Mouse (Mus musculus) limb, embryonic 13.5 days (tissue): Measurements from ENCODE around the gene Clint1. TPM values are rescaled to one million over a fixed set of nuclear protein-coding genes. Genes with fewer than 3 reads are reported as not detected.
A peak's percentile ranks its signal among the peaks of the same experiment; 100 is the strongest.

Experiments
- ATAC-seq: fragments of 200-750 bp; cut with Nextera tagmentation; 2 replicates; pipeline ENCODE4 v1.8.0; 2017; ENCODE audit warnings: low read depth, moderate number of reproducible peaks, moderate TSS enrichment; ENCODE audit not compliant: low FRiP score
- H3K27ac ChIP-seq: fragments of 300-500 bp; sonication (generic); 2 replicates; pipeline ENCODE4 v1.5.1; 2015; ENCODE audit warnings: inconsistent platforms, mild to moderate bottlenecking, moderate library complexity
- H3K27me3 ChIP-seq: fragments of 300-500 bp; sonication (generic); 2 replicates; pipeline ENCODE4 v1.6.1; 2015; ENCODE audit warnings: mild to moderate bottlenecking, inconsistent platforms
- H3K36me3 ChIP-seq: fragments of 300-500 bp; sonication (generic); 2 replicates; pipeline ENCODE4 v1.6.1; 2015; ENCODE audit warnings: inconsistent platforms, mild to moderate bottlenecking, moderate library complexity
- H3K4me1 ChIP-seq: fragments of 300-500 bp; sonication (generic); 2 replicates; pipeline ENCODE4 v1.6.1; 2015; ENCODE audit warnings: inconsistent platforms
- H3K4me2 ChIP-seq: fragments of 300-500 bp; sonication (generic); replicated peaks from 2 replicates; pipeline ENCODE4 v1.6.1; 2015; ENCODE audit warnings: inconsistent platforms, mild to moderate bottlenecking, moderate library complexity
- H3K4me3 ChIP-seq: fragments of 300-500 bp; sonication (generic); 2 replicates; pipeline ENCODE4 v1.5.1; 2015; ENCODE audit warnings: moderate library complexity, mild to moderate bottlenecking, inconsistent platforms
- H3K9ac ChIP-seq: fragments of 300-500 bp; sonication (generic); 2 replicates; pipeline ENCODE4 v1.6.1; 2015; ENCODE audit warnings: mild to moderate bottlenecking, inconsistent platforms
- H3K9me3 ChIP-seq: fragments of 300-500 bp; sonication (generic); 2 replicates; pipeline ENCODE4 v1.6.1; 2016; ENCODE audit warnings: inconsistent platforms
- WGBS: fragments of 180-500 bp; shearing (Covaris S2); methylation state at CpG from one replicate; pipeline ENCODE4 v1.1.7; 2015; 5-methylcytosine and 5-hydroxymethylcytosine counted together
- polyA plus RNA-seq: library from polyadenylated mRNA; unstranded; fragments of >200 nt; fragmentation: Nextera tagmentation; extraction: Ambion mirVana; gene quantifications from 2 replicates; pipeline ENCODE4 v1.2.1, GENCODE M21; 2015

The Clint1 gene
- polyA plus RNA-seq, 1 experiment from 2014 or later, result 86.7 TPM

DNA sequence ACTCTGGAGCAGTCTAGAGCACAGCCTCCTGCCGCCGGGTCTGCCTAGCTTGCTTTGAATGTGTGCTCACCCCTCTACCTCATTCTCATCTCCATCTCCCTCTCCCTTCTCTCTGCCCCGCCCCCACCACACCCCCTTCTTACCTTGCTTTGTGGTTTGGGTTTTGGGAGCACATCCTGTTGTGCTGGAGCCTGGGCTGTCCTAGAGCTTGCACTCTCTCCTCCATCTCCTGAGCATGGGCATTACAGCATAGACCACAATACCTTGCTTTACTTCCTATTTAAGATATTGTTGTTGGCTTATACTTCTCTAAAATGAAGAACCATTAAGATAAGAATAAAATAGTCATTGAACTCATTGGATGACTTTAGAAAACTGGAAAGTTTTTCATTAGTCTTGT lies 38.1 kb downstream of the Clint1 start:
- Histone ChIP-seq H3K9ac (no peak overlapping the region), H3K27ac (no peak overlapping the region), H3K4me3 (no peak overlapping the region), H3K4me1 (peaks cover 14% of the 10 kb centered on the region), H3K9me3 (no peaks in the 10 kb centered on the region), H3K36me3 (peaks cover 93% of the 10 kb centered on the region), H3K4me2 (no peak overlapping the region), H3K27me3 (no peaks in the 10 kb centered on the region)
- WGBS, result 85% methylated on average over 3 of the region's 3 CpGs
- no peak for ATAC-seq

DNA sequence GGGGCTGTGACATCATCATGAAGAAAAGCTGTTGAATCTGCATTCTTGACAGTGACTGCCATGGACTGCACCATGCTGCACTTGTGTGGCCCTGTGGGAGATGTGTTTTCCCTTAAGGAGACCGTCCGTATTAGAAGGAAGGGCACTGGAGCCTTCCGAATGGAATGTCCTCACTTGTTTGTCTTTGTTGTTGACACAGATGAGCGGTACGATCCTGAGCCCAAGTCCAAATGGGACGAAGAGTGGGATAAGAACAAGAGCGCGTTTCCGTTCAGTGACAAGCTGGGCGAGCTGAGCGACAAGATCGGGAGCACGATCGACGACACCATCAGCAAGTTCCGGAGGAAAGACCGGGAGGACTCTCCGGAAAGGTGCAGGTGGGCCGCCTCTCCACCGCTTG lies 38.6 kb downstream of the Clint1 start:
- no peaks in the 10 kb centered on the region for H3K27me3 ChIP-seq
- no peak overlapping the region for H3K9ac ChIP-seq
- 96% methylated on average over 20 of the region's 20 CpGs for WGBS
- ATAC-seq, result no peak
- H3K27ac ChIP-seq, result no peak overlapping the region
- no peaks in the 10 kb centered on the region for H3K9me3 ChIP-seq
- H3K4me3 ChIP-seq, result no peak overlapping the region
- H3K36me3 ChIP-seq, result peaks cover 94% of the 10 kb centered on the region
- peaks cover 14% of the 10 kb centered on the region for H3K4me1 ChIP-seq
- no peak overlapping the region for H3K4me2 ChIP-seq

DNA sequence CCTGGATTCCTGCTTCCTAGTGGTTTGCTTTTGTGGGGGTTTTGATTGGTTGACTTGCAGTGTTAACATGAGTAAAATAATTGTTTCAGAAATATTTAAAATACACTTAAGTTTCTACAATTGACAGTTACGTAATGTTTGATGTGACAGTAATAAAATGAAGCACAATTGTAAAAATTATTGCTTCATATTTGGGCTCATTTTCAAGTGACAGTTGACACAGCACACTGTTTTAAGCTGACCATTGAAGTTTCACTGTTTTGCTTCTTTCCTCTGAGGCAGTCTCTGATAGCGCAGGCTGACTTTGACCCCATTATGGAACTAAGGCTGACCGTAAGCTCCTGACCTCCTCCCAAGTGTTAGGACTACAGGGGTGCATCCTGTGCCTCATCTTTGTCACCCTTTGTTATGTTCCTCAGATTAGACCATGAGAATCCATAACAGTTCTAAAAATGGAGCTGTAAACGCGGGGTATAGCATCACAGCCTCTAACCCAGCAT lies 41.1 kb downstream of the Clint1 start:
- H3K36me3 ChIP-seq, result peaks cover 91% of the 10 kb centered on the region
- H3K9me3 ChIP-seq, result no peaks in the 10 kb centered on the region
- ATAC-seq, result no peak
- no peak overlapping the region for H3K4me2 ChIP-seq
- 93% methylated on average over 5 of the region's 5 CpGs for WGBS
- no peak overlapping the region for H3K27ac ChIP-seq
- H3K4me1 ChIP-seq, result no peaks in the 10 kb centered on the region
- H3K27me3 ChIP-seq, result no peaks in the 10 kb centered on the region
- no peak overlapping the region for H3K4me3 ChIP-seq
- H3K9ac ChIP-seq, result no peak overlapping the region

DNA sequence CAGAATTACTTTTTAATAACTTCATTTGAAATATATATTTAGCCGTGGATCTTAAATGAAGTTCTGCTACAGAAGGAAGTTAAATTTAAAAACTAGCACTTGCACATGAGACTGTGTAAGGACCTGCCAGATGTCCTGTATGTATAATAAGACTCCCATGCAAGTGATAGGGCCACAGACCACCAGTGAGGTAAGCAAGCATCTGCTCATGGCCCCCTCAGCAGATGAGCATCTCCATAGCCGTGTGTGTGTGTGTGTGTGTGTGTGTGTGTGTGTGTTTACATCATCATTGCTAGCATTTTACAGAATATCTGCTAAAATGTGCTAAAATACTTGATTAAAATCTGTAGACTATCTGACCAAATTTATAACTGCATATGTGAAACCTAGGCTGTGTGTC lies 45.5 kb downstream of the Clint1 start:
- H3K4me3 ChIP-seq, result no peak overlapping the region
- no peak overlapping the region for H3K9ac ChIP-seq
- H3K4me2 ChIP-seq, result no peak overlapping the region
- no peak overlapping the region for H3K27ac ChIP-seq
- H3K36me3 ChIP-seq, result peaks cover 66% of the 10 kb centered on the region
- H3K27me3 ChIP-seq, result no peaks in the 10 kb centered on the region
- H3K9me3 ChIP-seq, result no peaks in the 10 kb centered on the region
- peaks cover 10% of the 10 kb centered on the region for H3K4me1 ChIP-seq
- whole genome bisulfite sequencing, result 86% methylated on average over 2 of the region's 2 CpGs
- no peak for ATAC-seq

DNA sequence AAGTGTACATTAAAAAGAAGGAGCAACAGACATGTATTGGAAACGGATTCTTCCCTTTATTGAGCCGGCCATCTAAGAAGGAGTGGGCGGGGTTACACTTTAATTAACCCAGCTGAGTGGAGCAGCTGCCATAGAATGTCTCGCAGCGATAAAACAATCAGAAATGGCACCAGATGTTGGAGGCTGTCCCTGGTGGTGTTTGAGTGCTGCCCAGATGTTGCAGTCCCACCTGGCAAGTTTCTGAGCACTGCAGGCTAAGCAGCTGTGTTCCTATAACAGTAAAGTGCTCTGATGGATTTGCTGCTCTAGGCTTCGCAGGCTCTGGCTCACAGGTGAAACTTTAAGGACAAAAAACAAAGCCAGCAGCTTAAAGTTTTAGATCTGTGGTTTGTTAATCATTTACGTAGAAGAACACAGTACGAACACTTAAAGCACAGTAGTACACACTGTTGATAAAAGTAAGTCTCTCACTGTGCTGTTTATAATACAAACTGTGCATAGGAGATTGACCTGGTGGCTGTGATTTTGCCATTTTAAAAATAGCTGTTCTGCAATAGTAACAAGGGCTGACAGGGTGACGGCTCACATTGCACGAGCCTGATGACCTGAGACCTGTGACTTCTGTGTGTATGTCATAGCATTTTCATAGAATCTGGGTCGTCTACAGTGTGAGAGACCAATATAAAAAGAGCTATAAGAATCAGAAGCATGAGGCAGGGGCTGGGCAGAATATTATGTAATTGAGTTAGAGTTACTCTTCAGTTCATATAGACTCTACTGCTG lies 48.6 kb downstream of the Clint1 start:
- Histone ChIP-seq H3K27me3 (no peaks in the 10 kb centered on the region), H3K4me1 (peaks cover 10% of the 10 kb centered on the region), H3K9me3 (no peaks in the 10 kb centered on the region), H3K36me3 (peaks cover 55% of the 10 kb centered on the region), H3K27ac (no peak overlapping the region), H3K9ac (no peak overlapping the region), H3K4me3 (no peak overlapping the region), H3K4me2 (no peak overlapping the region)
- WGBS, result 33% methylated on average over 11 of the region's 11 CpGs
- ATAC-seq, result peak; percentile 51; the same call in 1 of the 2 replicates

DNA sequence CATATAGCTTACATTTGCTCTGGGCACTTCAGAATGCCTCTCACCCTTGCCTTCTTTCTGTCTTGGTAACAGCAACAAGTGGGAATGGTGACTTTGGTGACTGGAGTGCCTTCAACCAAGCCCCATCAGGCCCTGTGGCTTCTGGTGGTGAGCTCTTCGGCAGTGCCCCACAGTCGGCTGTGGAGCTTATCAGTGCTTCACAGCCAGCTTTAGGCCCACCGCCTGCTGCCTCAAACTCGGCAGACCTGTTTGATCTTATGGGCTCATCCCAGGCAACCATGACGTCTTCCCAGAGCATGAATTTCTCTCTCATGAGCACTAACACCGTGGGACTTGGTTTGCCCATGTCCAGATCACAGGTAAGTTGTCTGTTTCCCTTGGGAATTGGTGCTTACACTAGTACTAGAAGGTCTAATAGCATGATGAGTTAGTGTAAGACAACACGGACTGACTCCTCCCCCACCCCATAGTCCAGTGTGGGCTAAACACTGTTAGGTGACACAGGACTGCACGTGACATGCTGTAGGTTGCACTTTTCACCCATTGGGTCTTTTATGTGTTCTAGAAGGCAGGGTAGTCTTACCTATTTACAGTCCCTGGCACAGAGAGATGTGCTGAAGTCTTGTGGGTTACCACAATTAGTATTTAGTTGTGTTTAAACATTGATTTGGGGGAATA lies 54.4 kb downstream of the Clint1 start:
- no peak for ATAC-seq
- Histone ChIP-seq H3K4me1 (no peaks in the 10 kb centered on the region), H3K9ac (no peak overlapping the region), H3K9me3 (no peaks in the 10 kb centered on the region), H3K4me2 (no peak overlapping the region), H3K27me3 (no peaks in the 10 kb centered on the region), H3K36me3 (peaks cover 77% of the 10 kb centered on the region), H3K27ac (no peak overlapping the region), H3K4me3 (no peak overlapping the region)
- 93% methylated on average over 8 of the region's 8 CpGs for WGBS

DNA sequence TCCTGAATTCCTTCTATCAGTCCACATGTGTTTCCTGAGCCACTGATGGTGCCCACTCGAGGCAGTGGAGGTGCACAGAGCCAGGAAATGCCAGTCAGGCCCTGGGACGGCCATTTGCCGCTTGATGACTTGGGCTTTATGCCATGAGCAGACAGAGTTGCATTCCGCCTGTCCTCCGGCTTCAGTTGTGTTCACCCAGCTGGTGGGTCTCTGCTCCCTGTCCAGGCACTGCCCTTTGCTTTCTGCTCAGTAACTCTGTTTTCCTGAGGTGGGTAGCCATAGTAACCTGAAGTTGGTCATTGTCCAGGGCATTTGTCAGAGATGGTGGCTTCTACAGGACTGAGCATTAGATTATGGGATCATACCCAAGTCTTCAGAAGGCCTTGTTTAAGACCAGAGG lies 55.5 kb downstream of the Clint1 start:
- Histone ChIP-seq H3K27ac (no peak overlapping the region), H3K27me3 (no peaks in the 10 kb centered on the region), H3K9ac (no peak overlapping the region), H3K36me3 (peaks cover 82% of the 10 kb centered on the region), H3K9me3 (no peaks in the 10 kb centered on the region), H3K4me3 (no peak overlapping the region), H3K4me1 (no peaks in the 10 kb centered on the region), H3K4me2 (no peak overlapping the region)
- 91% methylated on average over 5 of the region's 5 CpGs for WGBS
- no peak for ATAC-seq

DNA sequence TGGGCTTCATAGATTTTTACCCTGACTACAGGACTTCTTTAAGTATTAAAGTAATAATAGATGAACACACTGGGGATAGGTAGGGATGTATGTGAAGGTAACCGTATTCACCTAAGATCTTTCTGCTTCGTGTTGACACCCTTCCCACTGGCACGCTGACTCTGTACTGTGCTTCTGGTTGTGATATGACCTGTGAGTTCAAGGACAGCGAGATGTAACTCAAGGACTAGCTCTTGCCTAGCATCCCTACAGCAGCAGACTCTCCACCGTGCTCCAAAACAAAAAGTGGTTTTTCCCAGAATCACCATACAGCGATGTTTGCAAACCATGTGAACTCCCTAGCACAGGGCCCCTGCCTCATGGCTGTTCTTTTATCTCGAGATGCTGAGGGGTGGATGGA lies 56.2 kb downstream of the Clint1 start:
- no peak for ATAC-seq
- Histone ChIP-seq H3K4me1 (no peaks in the 10 kb centered on the region), H3K27ac (no peak overlapping the region), H3K9me3 (no peaks in the 10 kb centered on the region), H3K9ac (no peak overlapping the region), H3K27me3 (no peaks in the 10 kb centered on the region), H3K4me3 (no peak overlapping the region), H3K4me2 (no peak overlapping the region), H3K36me3 (peaks cover 76% of the 10 kb centered on the region)
- 94% methylated on average over 7 of the region's 7 CpGs for WGBS

DNA sequence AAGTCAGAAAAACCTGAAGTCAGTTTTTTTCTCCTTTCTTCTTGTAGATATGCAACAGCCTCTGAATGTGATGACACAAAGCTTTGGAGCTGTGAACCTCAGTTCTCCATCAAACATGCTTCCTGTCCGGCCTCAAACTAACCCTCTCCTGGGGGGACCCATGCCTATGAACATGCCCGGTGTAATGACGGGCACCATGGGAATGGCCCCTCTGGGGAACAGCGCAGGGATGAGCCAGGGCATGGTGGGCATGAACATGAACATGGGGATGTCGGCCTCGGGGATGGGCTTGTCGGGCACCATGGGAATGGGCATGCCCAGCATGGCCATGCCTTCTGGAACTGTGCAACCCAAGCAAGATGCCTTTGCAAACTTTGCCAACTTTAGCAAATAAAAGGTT lies 57.0 kb downstream of the Clint1 start:
- Histone ChIP-seq H3K27ac (no peak overlapping the region), H3K27me3 (no peaks in the 10 kb centered on the region), H3K4me1 (no peaks in the 10 kb centered on the region), H3K9me3 (no peaks in the 10 kb centered on the region), H3K36me3 (peaks cover 68% of the 10 kb centered on the region), H3K9ac (no peak overlapping the region), H3K4me2 (no peak overlapping the region), H3K4me3 (no peak overlapping the region)
- WGBS, result 96% methylated on average over 7 of the region's 7 CpGs
- ATAC-seq, result no peak; the same call in 1 of the 2 replicates

DNA sequence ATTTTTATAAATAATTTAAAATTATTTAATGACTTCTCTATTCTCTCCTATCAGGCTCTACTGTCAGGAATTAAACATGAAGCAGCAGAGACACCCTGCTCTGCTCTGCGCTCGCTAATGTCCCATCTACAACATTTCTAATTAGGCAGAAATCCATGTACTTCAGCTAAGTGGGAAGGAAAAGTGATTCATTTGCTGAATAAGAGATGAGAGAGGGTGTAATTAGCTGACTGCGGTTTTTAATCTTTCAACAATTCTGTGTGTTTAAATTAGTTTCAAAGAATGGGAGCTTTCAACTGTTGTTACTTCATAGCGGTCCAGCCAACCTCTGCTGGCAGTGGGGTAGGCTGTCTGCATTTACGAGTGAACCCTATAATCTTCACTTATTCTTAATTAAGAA lies 58.9 kb downstream of the Clint1 start:
- Histone ChIP-seq H3K4me1 (no peaks in the 10 kb centered on the region), H3K9me3 (no peaks in the 10 kb centered on the region), H3K9ac (no peak overlapping the region), H3K4me3 (no peak overlapping the region), H3K27ac (no peak overlapping the region), H3K36me3 (peaks cover 62% of the 10 kb centered on the region), H3K27me3 (no peaks in the 10 kb centered on the region), H3K4me2 (no peak overlapping the region)
- 90% methylated on average over 5 of the region's 5 CpGs for WGBS
- no peak for ATAC-seq

DNA sequence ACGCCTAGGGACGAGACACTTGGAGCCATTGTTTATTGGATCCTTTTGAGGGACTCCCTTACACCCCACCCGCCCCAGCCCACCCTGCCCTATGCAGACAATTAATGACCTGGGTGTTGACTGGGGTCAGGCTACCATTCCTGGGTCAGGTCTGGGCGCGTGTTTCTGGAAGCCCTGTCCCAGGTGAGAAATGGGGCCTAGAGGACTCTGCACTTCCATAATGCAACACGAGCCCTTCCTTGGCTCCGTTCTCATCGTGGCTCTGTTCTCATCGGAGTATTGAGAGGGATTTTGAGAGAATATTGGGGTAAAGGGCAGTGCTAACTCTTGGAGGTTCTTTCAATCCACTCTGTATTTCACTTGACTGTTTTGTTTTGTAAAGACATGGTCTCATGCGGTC lies 64.3 kb downstream of the Clint1 start:
- Histone ChIP-seq H3K27ac (no peak overlapping the region), H3K9me3 (no peaks in the 10 kb centered on the region), H3K4me3 (no peak overlapping the region), H3K4me2 (no peak overlapping the region), H3K4me1 (peaks cover 2% of the 10 kb centered on the region), H3K9ac (no peak overlapping the region), H3K36me3 (peaks cover 13% of the 10 kb centered on the region), H3K27me3 (no peaks in the 10 kb centered on the region)
- 83% methylated on average over 10 of the region's 10 CpGs for WGBS
- no peak for ATAC-seq

DNA sequence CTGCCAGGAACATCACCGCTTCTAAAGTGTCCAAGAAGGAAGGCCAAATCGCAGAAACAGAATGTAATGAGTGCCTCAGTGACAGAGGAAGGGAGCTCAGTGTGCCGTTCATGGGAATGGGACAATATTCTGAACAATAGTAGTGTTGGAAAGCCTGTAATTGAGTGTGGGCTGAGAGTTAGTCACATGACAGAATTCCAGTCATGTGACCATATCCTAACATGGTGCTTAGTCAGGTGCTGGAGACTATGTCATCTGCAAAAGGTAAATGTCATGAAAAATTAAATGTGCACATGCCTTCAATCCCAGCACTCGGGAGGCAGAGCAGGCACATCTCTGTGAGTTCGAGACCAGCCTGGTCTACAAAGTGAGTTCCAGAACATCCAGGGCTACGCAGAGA lies 66.2 kb downstream of the Clint1 start:
- Histone ChIP-seq H3K9me3 (no peaks in the 10 kb centered on the region), H3K4me2 (no peak overlapping the region), H3K27me3 (no peaks in the 10 kb centered on the region), H3K36me3 (no peaks in the 10 kb centered on the region; the same call in 1 of the 2 replicates), H3K27ac (no peak overlapping the region), H3K4me1 (peaks cover 13% of the 10 kb centered on the region), H3K4me3 (no peak overlapping the region), H3K9ac (no peak overlapping the region)
- ATAC-seq, result no peak
- WGBS, result 92% methylated on average over 6 of the region's 6 CpGs
